Comparison of ENCODE assay signal across 8 mouse cellular contexts in the genomic region with DNA sequence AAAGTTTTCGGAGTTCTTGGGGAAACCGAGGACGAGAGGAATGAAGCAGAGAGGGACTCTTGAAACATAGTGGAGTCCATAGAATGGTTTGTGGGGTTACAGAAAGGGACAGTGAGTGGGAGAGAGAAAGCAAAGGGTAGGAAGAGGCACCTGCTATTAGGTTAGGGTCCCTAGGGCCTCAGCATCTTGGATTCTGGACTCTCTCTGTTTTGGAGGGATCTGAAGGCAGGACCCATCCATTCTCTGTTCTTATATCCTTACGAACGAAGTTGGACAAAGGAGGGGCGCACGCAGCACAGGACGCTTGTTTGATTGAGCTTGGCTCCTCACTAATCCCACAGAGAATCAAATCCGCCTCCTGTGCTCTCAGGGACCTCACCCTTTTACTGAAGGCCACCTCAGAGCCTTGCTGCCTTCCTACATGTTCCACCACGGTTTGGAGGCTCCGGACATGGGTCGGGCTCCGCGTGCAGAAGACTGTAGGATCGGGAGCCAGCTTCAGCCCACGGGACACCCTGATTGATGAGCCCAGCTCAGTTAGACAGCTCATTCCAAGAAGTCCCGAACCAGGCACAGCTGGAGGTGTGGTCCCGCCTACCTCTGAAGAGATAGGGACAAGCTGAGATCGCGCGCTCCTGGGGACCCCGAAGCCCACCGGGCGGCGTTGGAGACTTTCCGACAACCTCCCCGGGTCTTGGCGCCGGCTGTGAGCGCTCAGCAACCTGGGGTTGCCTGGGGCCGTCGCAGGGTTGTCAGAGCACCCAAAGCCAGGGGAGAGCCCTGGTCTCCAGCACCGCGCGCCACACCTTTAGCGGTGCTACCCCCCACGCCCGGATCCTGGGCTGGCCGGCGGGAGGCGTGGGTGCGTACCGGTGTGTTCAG. TPM values are rescaled to one million over a fixed set of nuclear protein-coding genes. Genes with fewer than 3 reads are reported as not detected.
A peak's percentile ranks its signal among the peaks of the same experiment; 100 is the strongest.
DNase-seq lines count a peak whose midpoint lies in the region; ATAC-seq lines count a peak whose summit lies in the region.

No protein-coding gene starts in this region.

- peak; percentile 24; the same call in 1 of the 2 replicates for ATAC-seq in heart, embryonic 11.5 days (replicated peaks; ENCODE audit: insufficient number of reproducible peaks, low FRiP score, low TSS enrichment)
- ATAC-seq in liver, embryonic 12.5 days: no peak
- ATAC-seq in stomach, embryonic 16.5 days (ENCODE audit: insufficient read depth, low FRiP score): no peak; the same call in 1 of the 2 replicates
- no peak for ATAC-seq in erythroid progenitor cell, adult 5-6 weeks (replicated peaks; ENCODE audit: low FRiP score, poor library complexity, severe bottlenecking)

- H3K27me3 ChIP-seq in heart, embryonic 11.5 days (ENCODE audit: control insufficient read depth, insufficient read depth, low read length): peaks cover 39% of the 10 kb centered on the region
- peaks cover 55% of the 10 kb centered on the region for H3K27me3 ChIP-seq in liver, embryonic 12.5 days (replicated peaks)
- H3K27me3 ChIP-seq in stomach, embryonic 16.5 days (ENCODE audit: control insufficient read depth, insufficient read depth, low read length): peaks cover 3% of the 10 kb centered on the region; the same call in 1 of the 2 replicates

- H3K36me3 ChIP-seq in heart, embryonic 11.5 days (ENCODE audit: control insufficient read depth, insufficient read depth, low read length): no peaks in the 10 kb centered on the region
- no peaks in the 10 kb centered on the region for H3K36me3 ChIP-seq in liver, embryonic 12.5 days
- H3K36me3 ChIP-seq in stomach, embryonic 16.5 days (ENCODE audit: control insufficient read depth, insufficient read depth, low read length): no peaks in the 10 kb centered on the region

- no peak overlapping the region for H3K27ac ChIP-seq in heart, embryonic 11.5 days (ENCODE audit: low read depth, low read length)
- no peak overlapping the region for H3K27ac ChIP-seq in liver, embryonic 12.5 days
- H3K27ac ChIP-seq in stomach, embryonic 16.5 days (ENCODE audit: low read length): no peak overlapping the region

- peaks cover 3% of the 10 kb centered on the region for H3K4me1 ChIP-seq in heart, embryonic 11.5 days (ENCODE audit: control insufficient read depth, insufficient read depth, low read length)
- peaks cover 10% of the 10 kb centered on the region; the same call in 1 of the 2 replicates for H3K4me1 ChIP-seq in liver, embryonic 12.5 days
- no peaks in the 10 kb centered on the region for H3K4me1 ChIP-seq in stomach, embryonic 16.5 days (ENCODE audit: control insufficient read depth, insufficient read depth, low read length)

- WGBS in heart, embryonic 11.5 days (ENCODE audit: insufficient replicate concordance): 3% methylated on average over 43 of the region's 43 CpGs
- 5% methylated on average over 41 of the region's 43 CpGs for WGBS in liver, embryonic 12.5 days (ENCODE audit: insufficient replicate concordance)
- WGBS in stomach, embryonic 16.5 days: 4% methylated on average over 43 of the region's 43 CpGs

- H3K9ac ChIP-seq in heart, embryonic 11.5 days (ENCODE audit: low read depth, low read length): peak overlapping the region; percentile 77
- H3K9ac ChIP-seq in liver, embryonic 12.5 days: no peak overlapping the region
- peak overlapping the region; percentile 81 for H3K9ac ChIP-seq in stomach, embryonic 16.5 days (ENCODE audit: low read length)

- intact Hi-C loops in heart, postnatal 25 days (cut with DNase I): no loop called here

- H3K4me2 ChIP-seq in heart, embryonic 11.5 days: peak overlapping the region; percentile 98
- H3K4me2 ChIP-seq in liver, embryonic 12.5 days: peak overlapping the region; percentile 72
- H3K4me2 ChIP-seq in stomach, embryonic 16.5 days (ENCODE audit: low read depth, low read length): peak overlapping the region; percentile 96

- H3K9me3 ChIP-seq in heart, embryonic 11.5 days (replicated peaks; ENCODE audit: control insufficient read depth, low read length): no peaks in the 10 kb centered on the region
- H3K9me3 ChIP-seq in liver, embryonic 12.5 days (replicated peaks): no peaks in the 10 kb centered on the region
- H3K9me3 ChIP-seq in stomach, embryonic 16.5 days (replicated peaks; ENCODE audit: control insufficient read depth, low read length): no peaks in the 10 kb centered on the region

- no peak for DNase-seq in heart, postnatal 25 days (ENCODE audit: low spot score)
- peak; percentile 7 for DNase-seq in adrenal gland, postnatal 25 days
- DNase-seq in gastrocnemius, postnatal 25 days: peak; percentile 8
- no peak for DNase-seq in thymus, postnatal 10 days (ENCODE audit: low spot score in 2 of 2)

- H3K4me3 ChIP-seq in heart, embryonic 11.5 days (ENCODE audit: low read depth, low read length): peak overlapping the region; percentile 77
- H3K4me3 ChIP-seq in liver, embryonic 12.5 days: peak overlapping the region; percentile 49
- H3K4me3 ChIP-seq in stomach, embryonic 16.5 days (replicated peaks; ENCODE audit: low read length): peak overlapping the region; percentile 77

RNA-seq across cellular contexts. Expression of gene St8sia2, which starts 1.3 kb away (rescaled TPM):
- 6.5 and 7.8 TPM in 2 replicates for polyA plus RNA-seq in heart, embryonic 11.5 days (2014; fragmentation: Nextera tagmentation; extraction: Ambion mirVana)
- total RNA-seq in heart, postnatal 25 days (2021): under 1 TPM; 0.36 TPM
- 0.81 and 1.8 TPM in 2 replicates for total RNA-seq in adrenal gland, postnatal 25 days (2021)
- under 1 TPM; 0.36 to 0.51 TPM for total RNA-seq in gastrocnemius, postnatal 25 days (2021)
- 0.57 and 0.63 TPM in 2 replicates for polyA plus RNA-seq in liver, embryonic 12.5 days (2016; fragmentation: Nextera tagmentation; extraction: Ambion mirVana)
- polyA plus RNA-seq in stomach, embryonic 16.5 days (2015; fragmentation: Nextera tagmentation; extraction: Ambion mirVana): 5.7 and 5.8 TPM in 2 replicates
- total RNA-seq in erythroid progenitor cell, adult 5-6 weeks (2015; ENCODE audit: low replicate concordance): not detected in 2 replicates
- total RNA-seq in erythroid progenitor cell, adult 5-6 weeks (2017; ENCODE audit: low replicate concordance): not detected in 2 replicates

Comparison
In these comparisons a context has a peak if more than half of its experiments do, and no peak if none do; other contexts are left out.
1. DNase-seq: peak in adrenal gland, postnatal 25 days (single experiment) and gastrocnemius, postnatal 25 days (single experiment); none in heart, postnatal 25 days (single experiment) and thymus, postnatal 10 days (0 of 2).
2. Peak in every context shown above with its lines, with median percentiles within 50 percentile points of each other: H3K4me2 ChIP-seq and H3K4me3 ChIP-seq.